Mouse (Mus musculus): ENCODE results near the gene Ubr1. TPM values are rescaled to one million over a fixed set of nuclear protein-coding genes. Genes with fewer than 3 reads are reported as not detected.

The Ubr1 gene
- polyA plus RNA-seq, 1 experiment, result 16.4 TPM

DNA sequence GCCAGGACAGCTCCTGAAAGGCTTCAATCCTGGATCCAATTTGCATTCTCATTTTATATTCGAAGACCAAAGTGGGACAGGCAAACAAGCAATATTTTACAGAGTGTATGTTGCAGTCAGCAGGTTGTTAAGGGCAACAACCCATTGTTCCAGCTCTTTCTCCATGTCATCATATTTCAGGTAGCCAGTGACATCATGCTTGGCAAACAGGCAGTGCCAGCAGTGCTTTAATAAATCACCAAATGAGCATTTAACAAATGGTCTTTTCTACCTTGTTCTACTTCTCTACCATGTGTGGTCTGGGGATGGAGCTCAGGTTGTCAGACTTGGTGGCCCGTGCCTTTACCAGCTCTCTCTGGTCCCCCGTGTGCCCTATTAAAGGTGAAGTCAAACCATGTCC, 112.4 kb downstream of the Ubr1 start:
- Histone ChIP-seq H3K27ac (ENCODE audit: control insufficient read depth, insufficient read depth, low read depth, low read length) (peak overlapping the region; percentile 84), H3K4me3 (ENCODE audit: control insufficient read depth, low read depth, low read length) (peak overlapping the region; percentile 29; the same call in 1 of the 2 replicates), H3K4me1 (ENCODE audit: control insufficient read depth, insufficient read depth, low read length) (no peaks in the 10 kb centered on the region), H3K27me3 (ENCODE audit: control insufficient read depth, insufficient read depth, low read length) (no peaks in the 10 kb centered on the region), H3K36me3 (ENCODE audit: control insufficient read depth, insufficient read depth, low read length) (no peaks in the 10 kb centered on the region; the same call in 1 of the 2 replicates)
- no peak for TF ChIP-seq CTCF (IDR thresholded peaks at IDR 0.05; ENCODE audit: control insufficient read depth, insufficient read depth, insufficient replicate concordance, low read depth, low read length)

DNA sequence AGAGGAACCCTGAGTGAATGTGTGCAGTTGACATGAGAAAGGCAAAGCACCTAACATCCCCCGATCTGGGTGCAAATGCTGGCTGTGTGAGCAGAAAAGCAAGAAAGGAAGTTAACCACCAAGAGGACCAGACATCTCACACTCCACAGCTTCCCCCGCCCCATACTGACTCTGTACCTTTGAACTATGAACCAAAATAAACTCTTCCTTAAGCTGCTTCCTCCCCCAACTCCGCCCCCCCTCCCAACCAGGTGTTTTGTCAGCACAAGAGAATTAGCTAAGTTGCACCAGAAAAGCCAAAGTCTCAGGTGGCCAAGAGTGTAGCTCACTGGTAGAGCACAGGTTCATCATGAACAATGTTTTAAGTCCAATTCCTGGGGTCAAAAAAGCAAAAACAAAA, 117.4 kb downstream of the Ubr1 start:
- no peaks in the 10 kb centered on the region for H3K27me3 ChIP-seq (ENCODE audit: control insufficient read depth, insufficient read depth, low read length)
- H3K4me3 ChIP-seq (ENCODE audit: control insufficient read depth, low read depth, low read length), result peak overlapping the region; percentile 74
- H3K36me3 ChIP-seq (ENCODE audit: control insufficient read depth, insufficient read depth, low read length), result no peaks in the 10 kb centered on the region; the same call in 1 of the 2 replicates
- peak overlapping the region; percentile 66 for H3K27ac ChIP-seq (ENCODE audit: control insufficient read depth, insufficient read depth, low read depth, low read length)
- TF ChIP-seq POLR2A (IDR thresholded peaks at IDR 0.05; ENCODE audit: control insufficient read depth, low read depth, low read length), result no peak
- TF ChIP-seq CTCF (IDR thresholded peaks at IDR 0.05; ENCODE audit: control insufficient read depth, insufficient read depth, insufficient replicate concordance, low read depth, low read length), result no peak
- no peaks in the 10 kb centered on the region for H3K4me1 ChIP-seq (ENCODE audit: control insufficient read depth, insufficient read depth, low read length)

DNA sequence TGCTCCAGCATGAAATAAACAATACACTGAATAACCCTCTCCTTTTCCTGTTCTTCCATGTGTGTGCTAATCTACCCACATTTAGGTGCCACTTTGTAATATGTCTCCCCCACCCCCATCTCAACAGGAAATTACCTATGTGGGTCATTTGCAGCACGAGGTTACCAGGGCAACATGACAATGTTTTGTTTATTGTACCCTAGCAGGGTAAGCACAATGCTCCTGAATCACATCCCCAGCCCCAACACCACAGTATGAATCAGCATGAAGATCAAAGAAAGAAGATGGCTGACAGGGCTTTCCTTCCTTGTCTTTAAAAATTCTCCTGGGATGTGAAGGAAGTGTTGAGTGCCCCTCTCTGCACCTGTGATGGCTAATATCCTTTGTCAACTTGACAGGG, 117.9 kb downstream of the Ubr1 start:
- Histone ChIP-seq H3K27me3 (ENCODE audit: control insufficient read depth, insufficient read depth, low read length) (no peaks in the 10 kb centered on the region), H3K27ac (ENCODE audit: control insufficient read depth, insufficient read depth, low read depth, low read length) (peak overlapping the region; percentile 66), H3K4me1 (ENCODE audit: control insufficient read depth, insufficient read depth, low read length) (no peaks in the 10 kb centered on the region)

DNA sequence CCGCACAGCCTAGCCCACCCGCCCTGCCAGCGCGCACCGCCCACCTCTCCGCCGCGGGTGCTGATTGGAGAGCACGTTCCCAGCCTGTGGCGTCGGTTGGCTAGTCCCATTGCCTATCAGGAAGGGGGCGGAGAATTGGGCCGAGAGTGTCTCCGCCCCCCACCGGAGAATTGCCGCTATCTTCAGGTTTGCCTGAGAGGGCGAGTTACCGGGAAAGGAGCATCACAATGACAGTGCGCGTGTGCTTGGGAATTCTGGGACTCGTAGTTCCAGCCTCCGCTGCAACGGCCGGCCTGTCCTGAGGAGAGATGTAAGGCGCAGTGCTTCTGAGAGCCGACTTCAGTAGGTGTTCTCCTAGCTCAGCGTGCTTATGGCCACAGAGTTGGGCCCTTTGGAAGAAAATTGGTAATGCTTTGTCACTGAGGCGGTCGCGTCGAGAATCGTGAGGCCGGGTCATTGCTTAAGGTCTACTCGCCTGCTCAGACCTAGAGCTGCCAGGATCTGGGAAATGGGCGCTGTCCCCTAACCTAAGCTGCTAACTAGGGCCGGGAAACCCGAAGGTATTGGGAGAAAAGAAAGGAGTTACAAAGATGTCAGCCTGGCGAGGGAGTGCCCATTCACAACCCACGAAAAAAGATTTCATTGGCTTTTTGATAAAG, 120.0 kb downstream of the Ubr1 start, which contains the start of gene Ttbk2:
Ttbk2 (minus strand) TSS at position 181 of the 659 bp plus-strand sequence.
- Histone ChIP-seq H3K4me3 (ENCODE audit: control insufficient read depth, low read depth, low read length) (peak within 1 kb of the TSS; percentile 91), H3K4me1 (ENCODE audit: control insufficient read depth, insufficient read depth, low read length) (no peaks in the 10 kb centered on the region), H3K27ac (ENCODE audit: control insufficient read depth, insufficient read depth, low read depth, low read length) (peak within 1 kb of the TSS; percentile 94), H3K27me3 (ENCODE audit: control insufficient read depth, insufficient read depth, low read length) (no peaks in the 10 kb centered on the region), H3K36me3 (ENCODE audit: control insufficient read depth, insufficient read depth, low read length) (no peaks in the 10 kb centered on the region; the same call in 1 of the 2 replicates)
- TF ChIP-seq CTCF (IDR thresholded peaks at IDR 0.05; ENCODE audit: control insufficient read depth, insufficient read depth, insufficient replicate concordance, low read depth, low read length) (no peak), POLR2A (IDR thresholded peaks at IDR 0.05; ENCODE audit: control insufficient read depth, low read depth, low read length) (peak; percentile 98)

More for the DNA sequence above, 117.9 kb downstream of the Ubr1 start:
- no peaks in the 10 kb centered on the region; the same call in 1 of the 2 replicates for H3K36me3 ChIP-seq (ENCODE audit: control insufficient read depth, insufficient read depth, low read length)
- peak overlapping the region; percentile 74; the same call in 1 of the 2 replicates for H3K4me3 ChIP-seq (ENCODE audit: control insufficient read depth, low read depth, low read length)
- TF ChIP-seq CTCF (IDR thresholded peaks at IDR 0.05; ENCODE audit: control insufficient read depth, insufficient read depth, insufficient replicate concordance, low read depth, low read length), result no peak
- TF ChIP-seq POLR2A (IDR thresholded peaks at IDR 0.05; ENCODE audit: control insufficient read depth, low read depth, low read length), result no peak

DNA sequence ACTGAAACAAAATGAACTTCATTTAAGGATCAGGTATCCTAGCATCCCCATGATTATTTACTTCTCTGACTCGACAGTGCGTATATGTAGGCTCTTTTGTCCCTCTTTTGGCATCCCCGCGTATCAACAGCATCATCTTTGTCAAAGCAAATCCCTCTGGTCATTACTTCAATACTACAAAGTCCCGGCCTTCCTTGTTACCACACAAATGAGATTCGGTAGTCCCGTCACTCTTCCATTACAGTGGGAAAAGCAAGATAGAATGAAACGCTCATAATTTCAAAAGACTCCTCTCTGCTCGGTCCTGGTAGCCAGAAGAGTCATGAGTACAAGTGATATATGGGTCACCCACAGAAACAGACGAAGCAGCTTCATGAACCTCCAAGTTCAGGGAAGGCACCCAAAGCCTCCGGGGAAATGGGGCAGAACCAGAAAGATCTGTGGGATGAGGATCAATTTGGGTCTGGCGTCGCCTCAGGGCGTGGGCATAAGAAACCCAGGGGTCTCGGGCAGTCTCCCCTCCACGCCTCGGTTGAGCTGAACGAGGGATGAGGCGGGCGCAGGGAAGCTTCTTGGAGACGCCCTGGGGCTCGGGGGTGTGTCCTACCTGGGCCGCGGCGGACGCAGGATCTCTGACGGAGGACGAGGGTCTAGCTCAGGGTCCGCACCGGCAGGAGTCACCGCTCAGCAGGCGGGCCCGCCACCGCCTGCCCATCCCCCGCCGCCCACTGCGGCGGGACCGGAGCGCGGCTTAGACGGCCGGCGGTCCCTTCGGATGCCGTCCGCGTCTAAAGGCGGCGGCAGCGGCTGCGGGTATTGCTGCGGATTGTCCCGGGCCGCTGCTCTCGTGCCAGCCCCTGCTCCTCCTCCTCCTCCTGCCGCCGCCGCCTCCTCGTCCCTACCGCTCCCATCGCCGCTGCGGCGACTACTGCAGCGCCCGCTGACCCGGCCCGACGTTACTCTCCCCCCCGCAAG, 120.8 kb downstream of the Ubr1 start, which contains the start of gene Cdan1:
Cdan1 (minus strand) TSS at position 680 of the 975 bp plus-strand sequence.
- H3K4me3 ChIP-seq (ENCODE audit: control insufficient read depth, low read depth, low read length), result peak within 1 kb of the TSS; percentile 91

DNA sequence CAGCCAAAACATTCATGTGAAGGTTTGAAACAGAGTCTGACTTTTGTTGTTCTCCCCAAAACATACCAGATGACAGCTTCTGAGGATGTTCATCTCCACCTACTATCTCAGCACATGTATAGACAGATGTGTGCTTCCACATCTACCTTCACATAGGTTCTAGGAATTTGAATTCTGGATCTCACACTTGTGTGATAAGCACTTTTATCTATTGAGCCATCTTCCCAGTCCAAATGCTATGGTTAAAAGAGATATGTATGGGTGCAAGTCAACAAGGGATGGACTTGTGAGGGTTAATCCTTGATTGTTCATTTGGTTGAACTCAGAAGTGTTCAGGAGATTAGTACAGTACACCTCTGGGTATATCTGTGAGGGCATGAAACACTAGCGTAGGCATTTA, 125.2 kb downstream of the Ubr1 start:
- Histone ChIP-seq H3K4me1 (ENCODE audit: control insufficient read depth, insufficient read depth, low read length) (no peaks in the 10 kb centered on the region), H3K4me3 (ENCODE audit: control insufficient read depth, low read depth, low read length) (no peak overlapping the region), H3K27me3 (ENCODE audit: control insufficient read depth, insufficient read depth, low read length) (no peaks in the 10 kb centered on the region), H3K27ac (ENCODE audit: control insufficient read depth, insufficient read depth, low read depth, low read length) (no peak overlapping the region), H3K36me3 (ENCODE audit: control insufficient read depth, insufficient read depth, low read length) (no peaks in the 10 kb centered on the region)
- no peak for TF ChIP-seq POLR2A (IDR thresholded peaks at IDR 0.05; ENCODE audit: control insufficient read depth, low read depth, low read length)
- TF ChIP-seq CTCF (IDR thresholded peaks at IDR 0.05; ENCODE audit: control insufficient read depth, insufficient read depth, insufficient replicate concordance, low read depth, low read length), result no peak

More for the DNA sequence above, 120.8 kb downstream of the Ubr1 start, which contains the start of gene Cdan1:
- TF ChIP-seq CTCF (IDR thresholded peaks at IDR 0.05; ENCODE audit: control insufficient read depth, insufficient read depth, insufficient replicate concordance, low read depth, low read length) (no peak), POLR2A (IDR thresholded peaks at IDR 0.05; ENCODE audit: control insufficient read depth, low read depth, low read length) (no peak; the same call in 1 of the 2 replicates)
- no peaks in the 10 kb centered on the region; the same call in 1 of the 2 replicates for H3K36me3 ChIP-seq (ENCODE audit: control insufficient read depth, insufficient read depth, low read length)
- H3K4me1 ChIP-seq (ENCODE audit: control insufficient read depth, insufficient read depth, low read length), result no peaks in the 10 kb centered on the region
- H3K27ac ChIP-seq (ENCODE audit: control insufficient read depth, insufficient read depth, low read depth, low read length), result peak within 1 kb of the TSS; percentile 94
- no peaks in the 10 kb centered on the region for H3K27me3 ChIP-seq (ENCODE audit: control insufficient read depth, insufficient read depth, low read length)

DNA sequence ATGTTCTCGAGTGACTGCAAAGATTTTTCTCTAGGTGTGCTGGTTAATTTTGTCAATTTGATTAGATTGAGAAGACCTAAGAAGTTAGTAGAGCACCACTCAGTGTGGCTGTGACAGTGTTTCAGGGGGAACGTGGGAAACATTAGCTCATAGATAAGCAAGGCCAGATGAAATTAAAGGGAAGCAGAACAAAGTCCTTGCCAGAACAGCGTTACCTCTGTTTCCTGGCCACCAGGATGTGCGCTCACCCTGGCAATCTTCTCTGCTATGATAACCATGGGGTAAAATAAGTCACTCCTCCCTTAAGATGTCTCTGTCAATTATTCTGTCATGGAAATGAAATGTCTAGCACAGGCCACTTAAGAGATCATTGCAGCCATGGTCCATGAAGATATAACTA, 126.5 kb downstream of the Ubr1 start:
- H3K4me3 ChIP-seq (ENCODE audit: control insufficient read depth, low read depth, low read length), result no peak overlapping the region
- H3K36me3 ChIP-seq (ENCODE audit: control insufficient read depth, insufficient read depth, low read length), result no peaks in the 10 kb centered on the region
- TF ChIP-seq CTCF (IDR thresholded peaks at IDR 0.05; ENCODE audit: control insufficient read depth, insufficient read depth, insufficient replicate concordance, low read depth, low read length), result no peak
- TF ChIP-seq POLR2A (IDR thresholded peaks at IDR 0.05; ENCODE audit: control insufficient read depth, low read depth, low read length), result no peak
- no peaks in the 10 kb centered on the region for H3K27me3 ChIP-seq (ENCODE audit: control insufficient read depth, insufficient read depth, low read length)
- no peak overlapping the region for H3K27ac ChIP-seq (ENCODE audit: control insufficient read depth, insufficient read depth, low read depth, low read length)
- H3K4me1 ChIP-seq (ENCODE audit: control insufficient read depth, insufficient read depth, low read length), result no peaks in the 10 kb centered on the region
